Mouse (Mus musculus): Measurements from ENCODE around the gene Chrng. TPM values are rescaled to one million over a fixed set of nuclear protein-coding genes. Genes with fewer than 3 reads are reported as not detected.
A peak's percentile ranks its signal among the peaks of the same experiment; 100 is the strongest.

Chrng gene
- polyA plus RNA-seq, 1 experiment from 2014 or later, result not detected

GRCm38 (mm10) chr1:87205038-87205437 lies 581 bp downstream of the Chrng start:
- peaks cover 44% of the 10 kb centered on the region for H3K27me3 ChIP-seq
- no peak overlapping the region for H3K4me3 ChIP-seq (replicated peaks)
- no peaks in the 10 kb centered on the region for H3K4me1 ChIP-seq
- H3K36me3 ChIP-seq (replicated peaks), result no peaks in the 10 kb centered on the region
- WGBS, result 73% methylated on average over 6 of the region's 6 CpGs
- H3K9ac ChIP-seq, result no peak overlapping the region
- no peak overlapping the region for H3K27ac ChIP-seq
- no peak overlapping the region for H3K4me2 ChIP-seq
- no peaks in the 10 kb centered on the region for H3K9me3 ChIP-seq
- no peak for ATAC-seq (ENCODE audit: low FRiP score)

- Histone ChIP-seq H3K27me3 (peaks cover 44% of the 10 kb centered on the region), H3K9me3 (no peaks in the 10 kb centered on the region), H3K36me3 (replicated peaks) (no peaks in the 10 kb centered on the region), H3K27ac (no peak overlapping the region), H3K9ac (0 out of 2 replicates have a peak overlapping the region, but pooled peaks have one; percentile 14), H3K4me2 (no peak overlapping the region), H3K4me3 (replicated peaks) (no peak overlapping the region), H3K4me1 (no peaks in the 10 kb centered on the region)
- no peak for ATAC-seq (ENCODE audit: low FRiP score)
- WGBS, result 61% methylated on average over 3 of the region's 3 CpGs
These were observed 1.0 kb downstream of the Chrng start for GRCm38 (mm10) chr1:87205502-87205901.

DNA sequence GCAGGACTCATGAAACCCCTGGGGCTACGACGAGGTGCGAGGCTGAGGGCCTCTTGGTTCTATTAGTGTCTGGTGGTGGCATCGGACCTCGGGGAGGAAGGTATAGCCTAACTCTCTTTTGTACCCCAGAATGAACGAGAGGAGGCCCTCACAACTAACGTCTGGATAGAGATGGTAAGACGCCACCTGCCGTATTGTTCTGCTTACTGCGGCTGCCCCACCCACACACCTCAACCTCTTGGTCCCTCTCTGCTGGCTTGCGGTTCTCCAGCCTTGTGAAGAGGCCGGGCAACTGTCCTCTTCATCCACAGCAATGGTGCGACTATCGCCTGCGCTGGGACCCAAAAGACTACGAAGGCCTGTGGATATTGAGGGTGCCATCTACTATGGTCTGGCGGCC lies 1.9 kb downstream of the Chrng start:
- H3K27ac ChIP-seq, result no peak overlapping the region
- H3K27me3 ChIP-seq, result peaks cover 38% of the 10 kb centered on the region
- no peak overlapping the region for H3K4me3 ChIP-seq (replicated peaks)
- 17% methylated on average over 17 of the region's 17 CpGs for WGBS
- H3K9ac ChIP-seq, result no peak overlapping the region
- no peaks in the 10 kb centered on the region for H3K4me1 ChIP-seq
- no peak for ATAC-seq (ENCODE audit: low FRiP score)
- H3K9me3 ChIP-seq, result no peaks in the 10 kb centered on the region
- no peak overlapping the region for H3K4me2 ChIP-seq
- H3K36me3 ChIP-seq (replicated peaks), result no peaks in the 10 kb centered on the region

GRCm38 (mm10) chr1:87211431-87211830 lies 7.0 kb downstream of the Chrng start:
- Histone ChIP-seq H3K9ac (no peak overlapping the region), H3K4me1 (peaks cover 26% of the 10 kb centered on the region), H3K9me3 (no peaks in the 10 kb centered on the region), H3K27me3 (peaks cover 27% of the 10 kb centered on the region), H3K36me3 (replicated peaks) (no peaks in the 10 kb centered on the region), H3K4me3 (replicated peaks) (no peak overlapping the region), H3K4me2 (no peak overlapping the region), H3K27ac (no peak overlapping the region)
- WGBS, result 88% methylated on average over 4 of the region's 4 CpGs
- no peak for ATAC-seq (ENCODE audit: low FRiP score)

GRCm38 (mm10) chr1:87213735-87214704 lies 9.6 kb downstream of the Chrng start, which contains the start of gene Eif4e2:
Gene Eif4e2, plus strand, starts transcription at chr1:87213914.
- ATAC-seq (ENCODE audit: low FRiP score), result peak; percentile 98
- Histone ChIP-seq H3K9ac (peak within 1 kb of the TSS; percentile 95), H3K27me3 (0 out of 2 replicates have a peak, but pooled peaks cover 4% of the 10 kb centered on the region), H3K36me3 (replicated peaks) (0 out of 2 replicates have a peak, but pooled peaks cover 4% of the 10 kb centered on the region), H3K9me3 (no peaks in the 10 kb centered on the region), H3K27ac (peak within 1 kb of the TSS; percentile 98), H3K4me1 (peaks cover 34% of the 10 kb centered on the region), H3K4me3 (replicated peaks) (peak within 1 kb of the TSS; percentile 86), H3K4me2 (peak within 1 kb of the TSS; percentile 79)
- under 1% methylated on average over 88 of the region's 99 CpGs for WGBS

GRCm38 (mm10) chr1:87214748-87215147 lies 10.3 kb downstream of the Chrng start:
- peaks cover 34% of the 10 kb centered on the region for H3K4me1 ChIP-seq
- H3K4me3 ChIP-seq (replicated peaks), result peak overlapping the region; percentile 86
- H3K9ac ChIP-seq, result peak overlapping the region; percentile 95
- no peaks in the 10 kb centered on the region for H3K9me3 ChIP-seq
- H3K27ac ChIP-seq, result peak overlapping the region; percentile 98
- H3K36me3 ChIP-seq (replicated peaks), result peaks cover 9% of the 10 kb centered on the region
- no peak for ATAC-seq (ENCODE audit: low FRiP score)
- 50% methylated on average over 4 of the region's 4 CpGs for WGBS
- H3K4me2 ChIP-seq, result peak overlapping the region; percentile 79
- 0 out of 2 replicates have a peak, but pooled peaks cover under 1% of the 10 kb centered on the region for H3K27me3 ChIP-seq

GRCm38 (mm10) chr1:87217938-87218337 lies 13.5 kb downstream of the Chrng start:
- no peak overlapping the region for H3K4me3 ChIP-seq (replicated peaks)
- no peaks in the 10 kb centered on the region for H3K9me3 ChIP-seq
- no peak overlapping the region for H3K4me2 ChIP-seq
- peaks cover 40% of the 10 kb centered on the region for H3K36me3 ChIP-seq (replicated peaks)
- WGBS, result 79% methylated on average over 3 of the region's 3 CpGs
- peaks cover 33% of the 10 kb centered on the region for H3K4me1 ChIP-seq
- H3K27ac ChIP-seq, result no peak overlapping the region
- no peak overlapping the region for H3K9ac ChIP-seq
- no peak for ATAC-seq (ENCODE audit: low FRiP score)
- H3K27me3 ChIP-seq, result no peaks in the 10 kb centered on the region

- H3K27ac ChIP-seq, result no peak overlapping the region
- H3K9ac ChIP-seq, result no peak overlapping the region
- H3K9me3 ChIP-seq, result no peaks in the 10 kb centered on the region
- no peak overlapping the region for H3K4me3 ChIP-seq (replicated peaks)
- peaks cover 97% of the 10 kb centered on the region for H3K36me3 ChIP-seq (replicated peaks)
- H3K4me1 ChIP-seq, result no peaks in the 10 kb centered on the region
- no peak overlapping the region for H3K4me2 ChIP-seq
- no peaks in the 10 kb centered on the region for H3K27me3 ChIP-seq
- ATAC-seq (ENCODE audit: low FRiP score), result no peak
- 93% methylated on average over 8 of the region's 8 CpGs for WGBS
These were observed 21.3 kb downstream of the Chrng start for GRCm38 (mm10) chr1:87225739-87226138.

- WGBS, result 96% methylated on average over 1 of the region's 1 CpGs
- H3K36me3 ChIP-seq (replicated peaks), result peaks cover 96% of the 10 kb centered on the region
These were observed 22.1 kb downstream of the Chrng start for GRCm38 (mm10) chr1:87226409-87227159.

DNA sequence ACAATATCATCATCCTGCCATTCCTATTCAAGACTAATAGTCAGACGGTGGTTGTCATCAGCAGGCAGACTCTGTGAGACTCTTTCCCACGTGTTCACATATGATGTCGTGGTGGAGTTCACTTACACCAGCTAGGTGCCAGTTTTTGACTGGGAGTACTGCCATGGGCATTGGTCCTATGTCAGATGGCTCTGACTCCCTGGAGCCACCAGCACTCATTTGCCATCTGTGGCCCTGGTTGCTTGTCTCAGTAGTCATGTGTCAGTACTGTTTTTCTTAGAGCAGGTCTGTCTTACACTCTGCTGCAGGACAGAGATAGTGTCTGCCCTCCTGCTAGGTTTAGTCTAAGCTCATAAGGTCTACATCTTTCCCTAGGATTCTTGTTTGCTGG lies 22.7 kb downstream of the Chrng start:
- 95% methylated on average over 3 of the region's 3 CpGs for WGBS
- no peak overlapping the region for H3K4me3 ChIP-seq (replicated peaks)

More at GRCm38 (mm10) chr1:87226409-87227159, 22.1 kb downstream of the Chrng start:
- H3K27me3 ChIP-seq, result no peaks in the 10 kb centered on the region
- no peak for ATAC-seq (ENCODE audit: low FRiP score)
- no peaks in the 10 kb centered on the region for H3K4me1 ChIP-seq
- no peak overlapping the region for H3K4me2 ChIP-seq
- no peak overlapping the region for H3K9ac ChIP-seq
- no peaks in the 10 kb centered on the region for H3K9me3 ChIP-seq
- H3K4me3 ChIP-seq (replicated peaks), result no peak overlapping the region
- no peak overlapping the region for H3K27ac ChIP-seq

GRCm38 (mm10) chr1:87230606-87231005 lies 26.1 kb downstream of the Chrng start:
- WGBS, result 65% methylated on average over 5 of the region's 5 CpGs
- Histone ChIP-seq H3K9me3 (no peaks in the 10 kb centered on the region), H3K9ac (no peak overlapping the region), H3K36me3 (replicated peaks) (peaks cover 95% of the 10 kb centered on the region), H3K4me2 (no peak overlapping the region), H3K4me3 (replicated peaks) (no peak overlapping the region), H3K27ac (no peak overlapping the region), H3K4me1 (no peaks in the 10 kb centered on the region), H3K27me3 (no peaks in the 10 kb centered on the region)
- no peak for ATAC-seq (ENCODE audit: low FRiP score)

More for the DNA sequence above, 22.7 kb downstream of the Chrng start:
- Histone ChIP-seq H3K36me3 (replicated peaks) (peaks cover 96% of the 10 kb centered on the region), H3K27me3 (no peaks in the 10 kb centered on the region), H3K27ac (no peak overlapping the region), H3K9me3 (no peaks in the 10 kb centered on the region), H3K4me1 (no peaks in the 10 kb centered on the region), H3K4me2 (no peak overlapping the region), H3K9ac (no peak overlapping the region)
- ATAC-seq (ENCODE audit: low FRiP score), result no peak

GRCm38 (mm10) chr1:87232197-87232596 lies 27.7 kb downstream of the Chrng start:
- H3K9me3 ChIP-seq, result no peaks in the 10 kb centered on the region
- H3K36me3 ChIP-seq (replicated peaks), result peaks cover 94% of the 10 kb centered on the region
- no peaks in the 10 kb centered on the region for H3K4me1 ChIP-seq
- no peaks in the 10 kb centered on the region for H3K27me3 ChIP-seq
- no peak overlapping the region for H3K4me3 ChIP-seq (replicated peaks)
- H3K4me2 ChIP-seq, result no peak overlapping the region
- no peak overlapping the region for H3K9ac ChIP-seq
- 82% methylated on average over 7 of the region's 7 CpGs for WGBS
- H3K27ac ChIP-seq, result no peak overlapping the region
- no peak for ATAC-seq (ENCODE audit: low FRiP score)

All from forebrain, embryonic 12.5 days (tissue).